Mouse (Mus musculus) Patski (cell line): ENCODE results near the gene Paip2b. TPM values are rescaled to one million over a fixed set of nuclear protein-coding genes. Genes with fewer than 3 reads are reported as not detected.

Source experiments
- ATAC-seq: fragments of 100-300 bp; one replicate; pipeline ENCODE4 v1.8.0; 2021
- CTCF ChIA-PET: fragments of 350-600 bp; sonication (Branson Sonifier 250); formaldehyde crosslinking; loops from one replicate; lab custom pipeline; 2022; ENCODE audit warnings: inconsistent platforms; lab: Charles Lee
- POLR2A ChIA-PET: fragments of 350-600 bp; sonication (Branson Sonifier 250); formaldehyde crosslinking; loops from one replicate; lab custom pipeline; 2022; ENCODE audit warnings: antibody characterized with exemption, inconsistent platforms; lab: Charles Lee
- DNase-seq: peaks from one replicate; pipeline ENCODE4 v3.0.0-alpha.2; 2011; ENCODE audit warnings: low read depth, low spot score
- H3K27me3 ChIP-seq: fragments of 371-371 bp; one replicate; pipeline ENCODE4 v1.5.1; 2021
- CTCF ChIP-seq: fragments of 100-300 bp; IDR thresholded peaks from one replicate; pipeline ENCODE4 v1.5.1; 2021
- in situ Hi-C: fragments of 300-500 bp; cut with MboI; formaldehyde crosslinking; loops from 3 replicates; pipeline ENCODE4 v1.11.1; 2018; ENCODE audit warnings: low pct_unique_long_range_greater_than_20kb, mixed read lengths
- polyA plus RNA-seq: library from polyadenylated mRNA; unstranded; gene quantifications from one replicate; pipeline ENCODE4 v1.2.3, GENCODE M21; 2021

Paip2b gene
- polyA plus RNA-seq = 36.6 TPM

DNA sequence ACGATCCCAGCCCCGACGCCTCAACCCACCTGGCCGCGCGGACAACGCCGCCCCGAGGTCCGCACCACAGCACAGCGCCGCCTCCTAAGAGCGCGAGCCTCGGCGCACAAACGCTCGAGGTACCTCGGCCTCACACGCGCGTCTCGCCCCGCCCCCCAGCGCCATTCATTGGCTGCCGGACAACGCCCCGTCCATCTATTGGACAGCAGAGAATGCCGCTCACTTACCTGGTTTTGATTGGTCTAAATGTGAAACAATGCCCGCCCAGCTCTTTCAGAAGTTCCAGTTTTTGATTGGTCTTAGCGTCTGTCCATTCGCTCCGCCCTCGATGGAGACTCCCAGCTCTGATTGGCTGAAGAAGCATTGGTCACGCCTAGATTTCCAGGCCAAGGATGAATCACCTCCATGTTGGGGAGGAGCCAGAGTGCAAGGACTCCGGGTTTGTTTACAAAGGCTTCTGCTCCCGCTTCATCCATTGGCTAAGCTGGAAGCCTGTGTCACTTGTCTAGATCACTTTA is at the start of gene Paip2b:
Gene Paip2b (minus strand): TSS at position 136 of the 518 bp plus-strand sequence.
- in situ Hi-C loops = no loop called here
- peak; percentile 69 for TF ChIP-seq CTCF
- ATAC-seq (peak; percentile 99), DNase-seq (peak; percentile 99)
- no peaks in the 10 kb centered on the region for H3K27me3 ChIP-seq
- ChIA-PET POLR2A (interaction anchor here (1.2 kb wide), 1 partner anchor 34 kb away, joined by 3 read pairs; no protein-coding TSS in a partner anchor), CTCF (interaction anchor here (1.0 to 1.4 kb wide), 2 partner anchors 17 to 29 kb away, joined by 3 to 4 read pairs; no protein-coding TSS in a partner anchor)

- DNase-seq (no peak), ATAC-seq (no peak)
- peak; percentile 55 for TF ChIP-seq CTCF
- H3K27me3 ChIP-seq = no peaks in the 10 kb centered on the region
- ChIA-PET POLR2A (interaction anchor here (1.2 kb wide), 1 partner anchor 34 kb away, joined by 3 read pairs; no protein-coding TSS in a partner anchor), CTCF (interaction anchor here (0.9 to 1.7 kb wide), 4 partner anchors 10 to 34 kb away, joined by 3 to 5 read pairs (median 4); no protein-coding TSS in a partner anchor)
- in situ Hi-C loops = loop anchor here (5.0 kb wide), 2 partner anchors 32 to 187 kb away; no protein-coding TSS in a partner anchor
These were observed 48.3 kb upstream of the Paip2b start for GRCm38 (mm10) chr6:83879815-83880214.

GRCm38 (mm10) chr6:83867598-83868585 is 36.4 kb upstream of the Paip2b start:
- peaks cover 3% of the 10 kb centered on the region for H3K27me3 ChIP-seq
- CTCF ChIA-PET = interaction anchor here (1.1 to 2.3 kb wide), 2 partner anchors 16 to 20 kb away, joined by 5 to 11 read pairs; no protein-coding TSS in a partner anchor
- DNase-seq (no peak), ATAC-seq (peak; percentile 36)
- POLR2A ChIA-PET = no interaction called here
- TF ChIP-seq CTCF = no peak
- in situ Hi-C loops = no loop called here

DNA sequence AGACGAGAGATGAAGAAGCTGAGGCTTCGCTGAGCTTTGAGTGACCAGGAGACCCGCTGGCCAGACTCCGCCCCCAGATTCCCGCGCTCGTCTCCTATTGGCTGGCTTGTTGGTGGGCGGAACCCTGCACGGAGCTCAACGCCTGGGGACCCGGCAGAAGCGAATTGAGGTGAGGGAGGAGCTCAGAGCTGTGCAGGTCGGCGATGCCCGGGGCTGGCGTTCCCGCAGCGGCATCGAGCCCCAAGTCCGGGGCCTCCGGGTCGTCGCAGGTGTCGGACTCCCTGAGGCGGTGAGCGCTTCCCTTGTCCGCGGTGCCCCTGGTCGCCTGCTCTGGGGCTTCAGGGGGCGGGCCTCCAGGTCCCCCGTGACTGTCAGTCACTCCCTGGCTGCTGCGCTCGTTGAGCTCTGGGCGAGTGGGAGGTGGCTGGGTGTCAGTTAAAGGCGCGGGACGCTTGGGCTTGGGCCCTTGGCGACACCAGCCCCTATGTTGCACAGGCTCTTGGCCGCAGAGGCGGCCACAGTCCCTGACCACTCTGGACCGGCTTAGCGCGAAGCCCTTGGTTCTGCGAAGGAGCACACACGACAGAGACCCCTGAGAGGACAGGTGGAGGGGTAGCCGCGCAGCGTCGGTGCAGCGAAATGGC is 35.5 kb upstream of the Paip2b start, which contains the start of gene Zfp638:
Gene Zfp638 (plus strand): TSS at position 156 of the 644 bp plus-strand sequence.
- in situ Hi-C loops = no loop called here
- DNase-seq = no peak
- H3K27me3 ChIP-seq = peaks cover 3% of the 10 kb centered on the region
- POLR2A ChIA-PET = interaction anchor here (0.6 kb wide), 1 partner anchor 428 kb away, joined by 3 read pairs; no protein-coding TSS in a partner anchor
- no peak for TF ChIP-seq CTCF
- ATAC-seq = peak; percentile 92
- CTCF ChIA-PET = interaction anchor here (0.9 to 2.3 kb wide), 3 partner anchors 17 to 48 kb away, joined by 3 to 11 read pairs (median 5); no protein-coding TSS in a partner anchor

DNA sequence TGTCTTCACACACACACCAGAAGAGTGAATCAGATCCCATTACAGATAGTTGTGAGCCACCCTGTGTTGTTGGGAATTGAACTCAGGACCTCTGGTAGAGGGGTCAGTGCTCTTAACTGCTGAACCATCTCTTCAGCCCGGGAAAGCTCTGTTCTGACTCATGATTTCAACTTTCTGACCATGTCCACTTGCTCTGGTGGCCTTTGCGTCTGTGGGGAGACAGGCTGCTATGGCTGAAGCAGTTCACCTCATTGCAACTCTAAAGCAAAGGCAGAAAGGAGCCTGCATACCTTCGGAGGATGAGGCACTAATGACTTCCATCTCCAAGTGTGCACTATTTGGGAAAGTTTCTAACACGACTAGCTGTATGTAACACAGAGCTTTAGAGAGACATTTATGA is 34.9 kb upstream of the Paip2b start:
- no peak for TF ChIP-seq CTCF
- ChIA-PET CTCF (interaction anchor here (0.9 to 2.3 kb wide), 3 partner anchors 17 to 48 kb away, joined by 3 to 11 read pairs (median 5); no protein-coding TSS in a partner anchor), POLR2A (interaction anchor here (0.6 kb wide), 1 partner anchor 429 kb away, joined by 3 read pairs; no protein-coding TSS in a partner anchor)
- in situ Hi-C loops = no loop called here
- DNase-seq (no peak), ATAC-seq (no peak)
- peaks cover 3% of the 10 kb centered on the region for H3K27me3 ChIP-seq

GRCm38 (mm10) chr6:83863538-83863937 is 32.0 kb upstream of the Paip2b start:
- in situ Hi-C loops = no loop called here
- POLR2A ChIA-PET = no interaction called here
- H3K27me3 ChIP-seq = peaks cover 8% of the 10 kb centered on the region
- no peak for ATAC-seq
- no peak for DNase-seq
- CTCF ChIA-PET = no interaction called here
- TF ChIP-seq CTCF = no peak

GRCm38 (mm10) chr6:83860033-83860432 is 28.5 kb upstream of the Paip2b start:
- POLR2A ChIA-PET = no interaction called here
- no peak for DNase-seq
- in situ Hi-C loops = no loop called here

DNA sequence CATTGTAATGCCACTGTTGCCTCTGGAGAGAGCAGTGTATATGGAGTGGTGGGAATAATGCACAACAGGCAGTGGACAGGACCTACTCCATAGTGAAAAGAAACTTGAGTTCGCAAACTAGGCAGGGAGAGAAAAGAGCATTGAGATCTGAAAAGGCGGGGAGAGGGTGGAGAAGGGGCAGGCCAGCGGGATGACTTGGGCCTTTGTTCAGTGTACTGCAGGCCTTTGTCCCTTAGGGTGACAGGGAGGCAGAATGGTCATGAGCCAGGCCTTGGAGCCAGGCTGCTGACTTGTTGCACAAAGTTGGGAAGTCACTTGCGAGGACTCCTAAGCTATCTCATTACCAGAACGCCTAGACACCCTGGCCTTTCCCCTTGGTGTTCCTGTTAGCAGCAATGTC is 25.9 kb upstream of the Paip2b start:
- H3K27me3 ChIP-seq = peaks cover 11% of the 10 kb centered on the region
- ChIA-PET CTCF (interaction anchor here (1.3 kb wide), 1 partner anchor 11 kb away, joined by 4 read pairs; no protein-coding TSS in a partner anchor), POLR2A (no interaction called here)
- TF ChIP-seq CTCF = no peak
- in situ Hi-C loops = no loop called here
- no peak for DNase-seq
- no peak for ATAC-seq

More at GRCm38 (mm10) chr6:83860033-83860432, 28.5 kb upstream of the Paip2b start:
- no peak for ATAC-seq
- CTCF ChIA-PET = no interaction called here
- H3K27me3 ChIP-seq = peaks cover 15% of the 10 kb centered on the region
- TF ChIP-seq CTCF = no peak

DNA sequence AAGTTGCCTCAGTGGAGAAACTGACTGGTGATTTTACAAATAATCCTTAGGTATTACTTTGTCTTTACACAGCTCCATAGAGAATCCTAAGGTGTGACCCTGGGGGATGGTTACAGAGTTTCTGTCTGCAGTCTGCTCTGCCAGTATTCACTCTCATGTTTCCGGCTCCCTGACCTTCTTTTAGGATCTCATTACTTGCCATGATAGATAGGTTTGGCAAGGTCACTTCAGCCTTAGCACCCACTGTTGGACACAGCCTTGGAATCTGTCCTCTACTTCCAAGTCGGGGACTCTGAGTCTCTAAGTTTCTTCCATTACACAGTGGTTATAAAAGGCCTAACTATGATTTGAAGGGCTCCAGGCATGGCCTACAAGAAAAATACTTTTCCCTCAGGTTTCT is 17.9 kb upstream of the Paip2b start:
- H3K27me3 ChIP-seq = peaks cover 26% of the 10 kb centered on the region
- ATAC-seq (no peak), DNase-seq (no peak)
- in situ Hi-C loops = no loop called here
- no peak for TF ChIP-seq CTCF
- ChIA-PET POLR2A (no interaction called here), CTCF (no interaction called here)

GRCm38 (mm10) chr6:83846141-83846540 is 14.6 kb upstream of the Paip2b start:
- ChIA-PET CTCF (interaction anchor here (1.0 kb wide), 1 partner anchor 12 kb away, joined by 4 read pairs; no protein-coding TSS in a partner anchor), POLR2A (no interaction called here)
- ATAC-seq (no peak), DNase-seq (no peak)
- peaks cover 26% of the 10 kb centered on the region for H3K27me3 ChIP-seq
- TF ChIP-seq CTCF = no peak
- in situ Hi-C loops = no loop called here
